Mouse (Mus musculus) MEL (cell line): ENCODE results near the gene Prss46. TPM values are rescaled to one million over a fixed set of nuclear protein-coding genes. Genes with fewer than 3 reads are reported as not detected.
A peak's percentile ranks its signal among the peaks of the same experiment; 100 is the strongest.

ENCODE experiments used
- DNase-seq: peaks from one replicate; pipeline ENCODE4 v3.0.0; 2011; ENCODE audit warnings: low read depth, low spot score
- H3K27ac ChIP-seq: 2 replicates; pipeline ENCODE4 v1.5.1; 2012; ENCODE audit warnings: low read depth, mild to moderate bottlenecking, control low read depth, low read length, moderate library complexity; ENCODE audit not compliant: control insufficient read depth
- H3K27me3 ChIP-seq, 2 experiments: fragments of 150-350 bp in 1 of 2; sonication (generic) in 1 of 2; 2 replicates each; pipeline ENCODE4 v1.6.1; 2012; ENCODE audit warnings: low read length in 2 of 2, mild to moderate bottlenecking in 2 of 2, improper control_type of control experiment in 1 of 2, moderate library complexity in 1 of 2; ENCODE audit not compliant: insufficient read depth in 2 of 2, control insufficient read depth in 1 of 2
- H3K36me3 ChIP-seq, 2 experiments: 2 replicates each; pipeline ENCODE4 v1.6.1; 2012 to 2014; ENCODE audit warnings: low read length in 2 of 2, improper control_type of control experiment in 1 of 2, inconsistent platforms in 1 of 2, mild to moderate bottlenecking in 1 of 2; ENCODE audit not compliant: insufficient read depth in 2 of 2, control insufficient read depth in 1 of 2
- H3K4me1 ChIP-seq, 2 experiments: fragments of 150-350 bp in 1 of 2; sonication (generic) in 1 of 2; 2 replicates each; pipeline ENCODE4 v1.6.1; 2012; ENCODE audit warnings: low read length in 2 of 2, improper control_type of control experiment in 1 of 2, mild to moderate bottlenecking in 1 of 2; ENCODE audit not compliant: insufficient read depth in 2 of 2, control insufficient read depth in 1 of 2
- H3K4me3 ChIP-seq, 2 experiments: fragments of 150-350 bp in 1 of 2; sonication (generic) in 1 of 2; 2 replicates each; pipeline ENCODE4 v1.5.1; 2012; ENCODE audit warnings: low read depth in 2 of 2, low read length in 2 of 2, mild to moderate bottlenecking in 2 of 2, moderate library complexity in 2 of 2, control low read depth in 1 of 2, improper control_type of control experiment in 1 of 2; ENCODE audit not compliant: control insufficient read depth in 1 of 2, insufficient read depth in 1 of 2
- H3K79me2 ChIP-seq: 2 replicates; pipeline ENCODE4 v1.6.1; 2012; ENCODE audit warnings: mild to moderate bottlenecking, low read length, moderate library complexity; ENCODE audit not compliant: control insufficient read depth, poor library complexity, insufficient read depth
- H3K9ac ChIP-seq: 2 replicates; pipeline ENCODE4 v1.6.1; 2012; ENCODE audit warnings: low read depth, mild to moderate bottlenecking, control low read depth, low read length, moderate library complexity; ENCODE audit not compliant: control insufficient read depth, poor library complexity, severe bottlenecking
- H3K9me3 ChIP-seq: fragments of 150-350 bp; sonication (generic); replicated peaks from 2 replicates; pipeline ENCODE4 v1.6.1; 2012; ENCODE audit warnings: mild to moderate bottlenecking, low read length, improper control_type of control experiment, moderate library complexity; ENCODE audit not compliant: insufficient read depth
- BHLHE40 ChIP-seq: IDR thresholded peaks from 2 replicates; pipeline ENCODE4 v1.6.1; 2012; ENCODE audit warnings: low read depth, mild to moderate bottlenecking, inconsistent platforms, low read length, improper control_type of control experiment, borderline replicate concordance
- CTCF ChIP-seq, 3 experiments: IDR thresholded peaks in 2 of 3; conservative IDR thresholded peaks in 1 of 3; 2 replicates each; pipeline ENCODE4 v1.5.1; 2011 to 2012; ENCODE audit warnings: low read length in 3 of 3, low read depth in 2 of 3, mild to moderate bottlenecking in 2 of 3, improper control_type of control experiment in 1 of 3, inconsistent platforms in 1 of 3, mixed read lengths in 1 of 3, moderate library complexity in 1 of 3; ENCODE audit not compliant: control insufficient read depth in 1 of 3, insufficient read depth in 1 of 3, poor library complexity in 1 of 3, severe bottlenecking in 1 of 3
- E2F4 ChIP-seq: IDR thresholded peaks from 2 replicates; pipeline ENCODE4 v1.6.1; 2011; ENCODE audit warnings: low read depth, low read length, improper control_type of control experiment, borderline replicate concordance
- ELF1 ChIP-seq: IDR thresholded peaks from 2 replicates; pipeline ENCODE4 v1.6.1; 2014; ENCODE audit warnings: low read depth, mild to moderate bottlenecking, inconsistent platforms, low read length, improper control_type of control experiment, moderate library complexity
- EP300 ChIP-seq, 2 experiments: IDR thresholded peaks; 2 replicates each; pipeline ENCODE4 v1.6.1; 2011; ENCODE audit warnings: improper control_type of control experiment in 2 of 2, low read length in 2 of 2, low read depth in 1 of 2, mild to moderate bottlenecking in 1 of 2
- ETS1 ChIP-seq: IDR thresholded peaks from 2 replicates; pipeline ENCODE4 v1.6.1; 2012; ENCODE audit warnings: low read depth, mild to moderate bottlenecking, inconsistent platforms, low read length, improper control_type of control experiment, moderate library complexity
- GABPA ChIP-seq: IDR thresholded peaks from 2 replicates; pipeline ENCODE4 v1.6.1; 2012; ENCODE audit warnings: low read depth, mild to moderate bottlenecking, inconsistent platforms, low read length, improper control_type of control experiment, moderate library complexity
- KAT2A ChIP-seq: conservative IDR thresholded peaks from 2 replicates; pipeline ENCODE4 v1.6.1; 2012; ENCODE audit warnings: low read depth, low read length, improper control_type of control experiment, inconsistent platforms
- MAFK ChIP-seq: IDR thresholded peaks from 2 replicates; pipeline ENCODE4 v1.6.1; 2011; ENCODE audit warnings: low read depth, mild to moderate bottlenecking, low read length, improper control_type of control experiment, borderline replicate concordance
- MAX ChIP-seq: IDR thresholded peaks from 2 replicates; pipeline ENCODE4 v1.6.1; 2011; ENCODE audit warnings: low read length, improper control_type of control experiment
- MEF2A ChIP-seq: IDR thresholded peaks from 2 replicates; pipeline ENCODE4 v1.6.1; 2014; ENCODE audit warnings: low read depth, mild to moderate bottlenecking, inconsistent platforms, low read length, improper control_type of control experiment; ENCODE audit not compliant: poor library complexity, insufficient replicate concordance, severe bottlenecking; ENCODE audit errors: extremely low read depth
- MXI1 ChIP-seq: IDR thresholded peaks from 2 replicates; pipeline ENCODE4 v1.6.1; 2011; ENCODE audit warnings: mild to moderate bottlenecking, low read depth, low read length, improper control_type of control experiment
- MYB ChIP-seq: IDR thresholded peaks from 2 replicates; pipeline ENCODE4 v1.6.1; 2011; ENCODE audit warnings: mild to moderate bottlenecking, low read depth, low read length, improper control_type of control experiment
- MYC ChIP-seq: IDR thresholded peaks from 2 replicates; pipeline ENCODE4 v1.6.1; 2011; ENCODE audit warnings: low read depth, mild to moderate bottlenecking, low read length, improper control_type of control experiment, moderate library complexity
- NRF1 ChIP-seq: IDR thresholded peaks from 2 replicates; pipeline ENCODE4 v1.6.1; 2014; ENCODE audit warnings: low read depth, mild to moderate bottlenecking, inconsistent platforms, low read length, improper control_type of control experiment, moderate library complexity; ENCODE audit not compliant: poor library complexity, insufficient read depth, severe bottlenecking
- POLR2A ChIP-seq, 2 experiments: IDR thresholded peaks; 2 replicates each; pipeline ENCODE4 v1.6.1; 2011 to 2012; ENCODE audit warnings: low read length in 2 of 2, mild to moderate bottlenecking in 2 of 2, control low read depth in 1 of 2, improper control_type of control experiment in 1 of 2, low read depth in 1 of 2, moderate library complexity in 1 of 2; ENCODE audit not compliant: control insufficient read depth in 1 of 2, insufficient read depth in 1 of 2, poor library complexity in 1 of 2
- POLR2AphosphoS5 ChIP-seq: IDR thresholded peaks from 2 replicates; pipeline ENCODE4 v1.6.1; 2012; ENCODE audit warnings: low read depth, borderline replicate concordance, mild to moderate bottlenecking, inconsistent platforms, low read length, moderate library complexity, mixed read lengths
- RAD21 ChIP-seq: IDR thresholded peaks from 2 replicates; pipeline ENCODE4 v1.6.1; 2011; ENCODE audit warnings: mild to moderate bottlenecking, low read depth, low read length, improper control_type of control experiment
- RCOR1 ChIP-seq: IDR thresholded peaks from 2 replicates; pipeline ENCODE4 v1.6.1; 2012; ENCODE audit warnings: low read depth, mild to moderate bottlenecking, inconsistent platforms, low read length, improper control_type of control experiment
- SIN3A ChIP-seq: IDR thresholded peaks from 2 replicates; pipeline ENCODE4 v1.6.1; 2012; ENCODE audit warnings: low read length, improper control_type of control experiment, inconsistent platforms
- SMC3 ChIP-seq: IDR thresholded peaks from 2 replicates; pipeline ENCODE4 v1.6.1; 2011; ENCODE audit warnings: low read depth, low read length, improper control_type of control experiment
- TBP ChIP-seq: IDR thresholded peaks from 2 replicates; pipeline ENCODE4 v1.8.0; 2011; ENCODE audit warnings: low read depth, low read length, improper control_type of control experiment
- TCF12 ChIP-seq: IDR thresholded peaks from 2 replicates; pipeline ENCODE4 v1.6.1; 2014; ENCODE audit warnings: low read depth, mild to moderate bottlenecking, inconsistent platforms, low read length, improper control_type of control experiment, moderate library complexity
- UBTF ChIP-seq: IDR thresholded peaks from 2 replicates; pipeline ENCODE4 v1.6.1; 2012; ENCODE audit warnings: low read depth, mild to moderate bottlenecking, inconsistent platforms, low read length, improper control_type of control experiment, moderate library complexity, borderline replicate concordance; ENCODE audit not compliant: insufficient read depth
- USF2 ChIP-seq, 2 experiments: IDR thresholded peaks; 2 replicates each; pipeline ENCODE4 v1.6.1; 2011 to 2012; ENCODE audit warnings: improper control_type of control experiment in 2 of 2, low read length in 2 of 2, borderline replicate concordance in 1 of 2, inconsistent platforms in 1 of 2, low read depth in 1 of 2, mild to moderate bottlenecking in 1 of 2; ENCODE audit not compliant: insufficient read depth in 1 of 2
- ZC3H11A ChIP-seq: IDR thresholded peaks from 2 replicates; pipeline ENCODE4 v1.6.1; 2012; ENCODE audit warnings: low read depth, mild to moderate bottlenecking, inconsistent platforms, low read length, improper control_type of control experiment
- ZKSCAN1 ChIP-seq: IDR thresholded peaks from 2 replicates; pipeline ENCODE4 v1.6.1; 2012; ENCODE audit warnings: low read depth, mild to moderate bottlenecking, inconsistent platforms, low read length, improper control_type of control experiment, moderate library complexity
- ZMIZ1 ChIP-seq: IDR thresholded peaks from 2 replicates; pipeline ENCODE4 v1.6.1; 2012; ENCODE audit warnings: low read depth, mild to moderate bottlenecking, inconsistent platforms, low read length, improper control_type of control experiment, moderate library complexity
- ZNF384 ChIP-seq: IDR thresholded peaks from 2 replicates; pipeline ENCODE4 v1.6.1; 2012; ENCODE audit warnings: low read depth, mild to moderate bottlenecking, inconsistent platforms, low read length, improper control_type of control experiment
- polyA plus RNA-seq, 2 experiments: library from polyadenylated mRNA; stranded (reverse) in 1 of 2; unstranded in 1 of 2; fragments of >175 nt in 1 of 2; fragments of >200 nt in 1 of 2; gene quantifications; 2 replicates each; pipeline versions ENCODE4 v1.2.1 to v1.2.4; 2012; ENCODE audit warnings: low replicate concordance in 2 of 2, low read depth in 1 of 2; ENCODE audit not compliant: insufficient read length in 2 of 2, insufficient read depth in 1 of 2, missing spikeins in 1 of 2
- total RNA-seq: library from RNA; depleted of rRNA; stranded (reverse); fragments of 300-350 nt; gene quantifications from 2 replicates; pipeline ENCODE4 v1.2.3, GENCODE M21; 2012

The Prss46 gene
- total and polyA plus RNA-seq, 3 experiments = not detected

GRCm38 (mm10) chr9:110858523-110858922 lies 14.2 kb downstream of the Prss46 start:
- no peak for TF ChIP-seq E2F4
- no peak for TF ChIP-seq TBP
- no peak for TF ChIP-seq UBTF
- no peak for TF ChIP-seq RAD21
- no peak for TF ChIP-seq NRF1
- TF ChIP-seq USF2 (IDR thresholded peaks at IDR 0.05; ENCODE audit: borderline replicate concordance in 1 of 2, insufficient read depth in 1 of 2, low read depth in 1 of 2, low read length in 2 of 2) = no peak
- TF ChIP-seq ZMIZ1 = no peak
- TF ChIP-seq MEF2A = no peak
- TF ChIP-seq ZNF384 = no peak
- TF ChIP-seq MAFK = no peak
- TF ChIP-seq KAT2A = no peak
- TF ChIP-seq MAX = no peak
- TF ChIP-seq POLR2AphosphoS5 = no peak

GRCm38 (mm10) chr9:110858967-110859596 lies 14.8 kb downstream of the Prss46 start:
- H3K9me3 ChIP-seq = no peaks in the 10 kb centered on the region
- H3K4me1 ChIP-seq = no peaks in the 10 kb centered on the region
- no peaks in the 10 kb centered on the region for H3K36me3 ChIP-seq
- H3K27ac ChIP-seq = no peak overlapping the region
- no peak overlapping the region for H3K9ac ChIP-seq
- no peaks in the 10 kb centered on the region for H3K27me3 ChIP-seq
- H3K79me2 ChIP-seq = no peaks in the 10 kb centered on the region
- no peak overlapping the region for H3K4me3 ChIP-seq
- no peak for DNase-seq
- peak in 1 of 2 experiments; percentile 46; a peak in 1 of 4 replicates for TF ChIP-seq EP300 (IDR thresholded peaks at IDR 0.05; ENCODE audit: low read depth in 1 of 2, low read length in 2 of 2)
- no peak for TF ChIP-seq NRF1
- TF ChIP-seq MXI1 = no peak
- TF ChIP-seq UBTF = no peak
- TF ChIP-seq MEF2A = no peak
- no peak for TF ChIP-seq RAD21
- TF ChIP-seq POLR2A (IDR thresholded peaks at IDR 0.05; ENCODE audit: control insufficient read depth in 1 of 2, insufficient read depth in 1 of 2, low read depth in 1 of 2, low read length in 2 of 2, poor library complexity in 1 of 2) = no peak
- TF ChIP-seq SIN3A = no peak
- no peak for TF ChIP-seq GABPA
- 0 out of 2 replicates have a peak, but pooled peaks have one; percentile 17 for TF ChIP-seq ETS1
- no peak for TF ChIP-seq MAX
- TF ChIP-seq SMC3 = no peak
- TF ChIP-seq MAFK = no peak
- TF ChIP-seq POLR2AphosphoS5 = no peak
- TF ChIP-seq CTCF (IDR thresholded peaks at IDR 0.05 in 2 of 3, conservative IDR thresholded peaks at IDR 0.05 in 1 of 3; ENCODE audit: control insufficient read depth in 1 of 3, insufficient read depth in 1 of 3, low read depth in 2 of 3, low read length in 3 of 3, poor library complexity in 1 of 3, severe bottlenecking in 1 of 3) = no peak
- no peak for TF ChIP-seq ELF1
- no peak for TF ChIP-seq MYB
- TF ChIP-seq ZMIZ1 = no peak
- no peak for TF ChIP-seq MYC
- no peak for TF ChIP-seq ZKSCAN1
- TF ChIP-seq RCOR1 = no peak
- TF ChIP-seq TCF12 = peak; percentile 41; the same call in 1 of the 2 replicates
- TF ChIP-seq ZC3H11A = no peak
- TF ChIP-seq BHLHE40 = no peak
- TF ChIP-seq TBP = no peak
- TF ChIP-seq ZNF384 = no peak

More at GRCm38 (mm10) chr9:110858523-110858922, 14.2 kb downstream of the Prss46 start:
- DNase-seq = no peak
- no peaks in the 10 kb centered on the region for H3K27me3 ChIP-seq
- H3K9ac ChIP-seq = no peak overlapping the region
- no peak overlapping the region for H3K27ac ChIP-seq
- H3K79me2 ChIP-seq = no peaks in the 10 kb centered on the region
- H3K4me3 ChIP-seq = no peak overlapping the region
- no peaks in the 10 kb centered on the region for H3K36me3 ChIP-seq
- no peaks in the 10 kb centered on the region for H3K9me3 ChIP-seq
- no peaks in the 10 kb centered on the region for H3K4me1 ChIP-seq
